In the genomic region with DNA sequence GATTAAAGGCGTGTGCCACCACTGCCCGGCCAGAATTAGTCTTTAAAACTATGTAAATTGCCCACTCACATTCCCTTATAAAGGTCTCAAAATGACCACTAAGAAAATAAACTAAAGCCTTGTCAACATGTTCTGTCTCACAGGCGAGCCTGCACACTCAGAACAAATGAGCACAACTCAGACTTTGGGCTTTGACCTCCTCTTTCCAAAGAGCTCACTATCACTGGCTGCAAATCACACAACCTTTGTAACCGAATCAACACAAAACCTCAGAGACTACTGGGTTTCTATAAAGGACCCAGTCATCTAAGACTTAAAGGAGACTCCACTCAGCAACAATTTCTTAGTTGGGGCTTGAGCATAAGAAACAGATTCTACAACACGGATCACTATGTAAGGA, we compare ENCODE assay signal across 8 mouse cellular contexts. TPM values are rescaled to one million over a fixed set of nuclear protein-coding genes. Genes with fewer than 3 reads are reported as not detected.
DNase-seq lines count a peak whose midpoint lies in the region; ATAC-seq lines count a peak whose summit lies in the region.

No protein-coding gene starts in this region.

- peak overlapping the region; percentile 95 for H3K9ac ChIP-seq in heart, embryonic 14.5 days (ENCODE audit: low read length)
- H3K9ac ChIP-seq in intestine, embryonic 16.5 days (ENCODE audit: low read depth, low read length): peak overlapping the region; percentile 81
- H3K9ac ChIP-seq in midbrain, embryonic 13.5 days (replicated peaks): peak overlapping the region; percentile 97

- no peak for DNase-seq in heart, postnatal 4 days
- DNase-seq in embryonic facial prominence, embryonic 10.5 days (ENCODE audit: low spot score): no peak
- DNase-seq in layer of hippocampus, postnatal 25 days (ENCODE audit: extremely low spot score in 1 of 2, low spot score in 1 of 2): no peak
- no peak for DNase-seq in spleen, postnatal 14 days (ENCODE audit: low spot score in 2 of 2)
- DNase-seq in left cerebral cortex, adult 11 months (ENCODE audit: low spot score): no peak

- H3K4me3 ChIP-seq in heart, embryonic 14.5 days (ENCODE audit: control insufficient read depth in 1 of 2, insufficient read depth in 1 of 2, low read depth in 1 of 2, low read length in 2 of 2): peak overlapping the region in 1 of 2 experiments; percentile 69; a peak in 2 of 4 replicates
- H3K4me3 ChIP-seq in embryonic facial prominence, embryonic 10.5 days: peak overlapping the region; percentile 93
- H3K4me3 ChIP-seq in intestine, embryonic 16.5 days (ENCODE audit: low read length): peak overlapping the region; percentile 69
- peak overlapping the region; percentile 95 for H3K4me3 ChIP-seq in midbrain, embryonic 13.5 days (replicated peaks)

- peaks cover 8 to 48% of the 10 kb centered on the region in 2 experiments for H3K4me1 ChIP-seq in heart, embryonic 14.5 days (ENCODE audit: control insufficient read depth in 2 of 2, insufficient read depth in 2 of 2, low read length in 2 of 2)
- peaks cover 33% of the 10 kb centered on the region for H3K4me1 ChIP-seq in embryonic facial prominence, embryonic 10.5 days
- H3K4me1 ChIP-seq in intestine, embryonic 16.5 days (ENCODE audit: control insufficient read depth, insufficient read depth, low read length): peaks cover 48% of the 10 kb centered on the region
- peaks cover 61% of the 10 kb centered on the region for H3K4me1 ChIP-seq in midbrain, embryonic 13.5 days (replicated peaks)

- ATAC-seq in heart, embryonic 14.5 days (ENCODE audit: insufficient number of reproducible peaks, insufficient read depth, low FRiP score, low read depth): no peak
- ATAC-seq in intestine, embryonic 16.5 days: 0 out of 2 replicates have a peak, but pooled peaks have one; percentile 10
- ATAC-seq in midbrain, embryonic 13.5 days: no peak

- no peak overlapping the region for H3K27ac ChIP-seq in heart, embryonic 14.5 days (replicated peaks in 1 of 2; ENCODE audit: control insufficient read depth in 1 of 2, insufficient read depth in 1 of 2, low read depth in 2 of 2, low read length in 2 of 2)
- H3K27ac ChIP-seq in embryonic facial prominence, embryonic 10.5 days (replicated peaks): 0 out of 2 replicates have a peak overlapping the region, but pooled peaks have one; percentile 98
- peak overlapping the region; percentile 96 for H3K27ac ChIP-seq in intestine, embryonic 16.5 days (ENCODE audit: low read length)
- no peak overlapping the region for H3K27ac ChIP-seq in midbrain, embryonic 13.5 days

- 71% methylated on average over 5 of the region's 5 CpGs for WGBS in heart, embryonic 14.5 days
- WGBS in embryonic facial prominence, embryonic 10.5 days: 82% methylated on average over 5 of the region's 5 CpGs
- whole genome bisulfite sequencing in intestine, embryonic 16.5 days: 64% methylated on average over 5 of the region's 5 CpGs
- WGBS in midbrain, embryonic 13.5 days: 79% methylated on average over 5 of the region's 5 CpGs

- H3K4me2 ChIP-seq in heart, embryonic 14.5 days (ENCODE audit: low read length): peak overlapping the region; percentile 84
- peak overlapping the region; percentile 87 for H3K4me2 ChIP-seq in intestine, embryonic 16.5 days (ENCODE audit: low read depth, low read length)
- H3K4me2 ChIP-seq in midbrain, embryonic 13.5 days (replicated peaks): peak overlapping the region; percentile 97

- H3K9me3 ChIP-seq in heart, embryonic 14.5 days (ENCODE audit: control insufficient read depth, low read length): no peaks in the 10 kb centered on the region
- no peaks in the 10 kb centered on the region for H3K9me3 ChIP-seq in embryonic facial prominence, embryonic 10.5 days
- H3K9me3 ChIP-seq in intestine, embryonic 16.5 days (ENCODE audit: control insufficient read depth, low read length): no peaks in the 10 kb centered on the region
- no peaks in the 10 kb centered on the region for H3K9me3 ChIP-seq in midbrain, embryonic 13.5 days

- no peaks in the 10 kb centered on the region for H3K36me3 ChIP-seq in heart, embryonic 14.5 days (ENCODE audit: control insufficient read depth, insufficient read depth, low read length)
- H3K36me3 ChIP-seq in embryonic facial prominence, embryonic 10.5 days (replicated peaks): peaks cover 11% of the 10 kb centered on the region
- no peaks in the 10 kb centered on the region for H3K36me3 ChIP-seq in intestine, embryonic 16.5 days (ENCODE audit: control insufficient read depth, insufficient read depth, low read length)
- no peaks in the 10 kb centered on the region for H3K36me3 ChIP-seq in midbrain, embryonic 13.5 days

- H3K27me3 ChIP-seq in heart, embryonic 14.5 days (ENCODE audit: control insufficient read depth, insufficient read depth, low read length): no peaks in the 10 kb centered on the region
- H3K27me3 ChIP-seq in embryonic facial prominence, embryonic 10.5 days (replicated peaks; ENCODE audit: low read depth, poor library complexity, severe bottlenecking): no peaks in the 10 kb centered on the region
- H3K27me3 ChIP-seq in intestine, embryonic 16.5 days (replicated peaks; ENCODE audit: control insufficient read depth, insufficient read depth, low read length): no peaks in the 10 kb centered on the region
- H3K27me3 ChIP-seq in midbrain, embryonic 13.5 days: no peaks in the 10 kb centered on the region

RNA-seq across cellular contexts. Expression of gene Dido1, which starts 9.3 kb away (rescaled TPM):
- 16.4 and 18.9 TPM in 2 replicates for polyA plus RNA-seq in heart, embryonic 14.5 days (2014; fragmentation: Nextera tagmentation; extraction: Ambion mirVana)
- 10 to 100 TPM; 40.5 to 44.0 TPM for total RNA-seq in heart, postnatal 4 days (2021)
- polyA plus RNA-seq in embryonic facial prominence, embryonic 10.5 days (2016; fragmentation: Nextera tagmentation; extraction: Ambion mirVana): 33.1 and 34.3 TPM in 2 replicates
- 16.6 and 17.0 TPM in 2 replicates for polyA plus RNA-seq in intestine, embryonic 16.5 days (2015; fragmentation: Nextera tagmentation; extraction: Ambion mirVana)
- polyA plus RNA-seq in midbrain, embryonic 13.5 days (2015; fragmentation: Nextera tagmentation; extraction: Ambion mirVana): 33.9 and 36.3 TPM in 2 replicates
- 10 to 100 TPM; 51.1 to 59.6 TPM for total RNA-seq in layer of hippocampus, postnatal 25 days (2021)

RNA-seq across cellular contexts. Expression of gene Gid8, which starts 9.5 kb away (rescaled TPM):
- 49.0 and 50.5 TPM in 2 replicates for polyA plus RNA-seq in heart, embryonic 14.5 days (2014; fragmentation: Nextera tagmentation; extraction: Ambion mirVana)
- 10 to 100 TPM; 68.5 to 69.9 TPM for total RNA-seq in heart, postnatal 4 days (2021)
- polyA plus RNA-seq in embryonic facial prominence, embryonic 10.5 days (2016; fragmentation: Nextera tagmentation; extraction: Ambion mirVana): 46.7 and 51.7 TPM in 2 replicates
- polyA plus RNA-seq in intestine, embryonic 16.5 days (2015; fragmentation: Nextera tagmentation; extraction: Ambion mirVana): 51.1 and 54.4 TPM in 2 replicates
- 56.3 and 61.1 TPM in 2 replicates for polyA plus RNA-seq in midbrain, embryonic 13.5 days (2015; fragmentation: Nextera tagmentation; extraction: Ambion mirVana)
- total RNA-seq in layer of hippocampus, postnatal 25 days (2021): 10 to 100 TPM; 60.5 to 62.2 TPM

RNA-seq across cellular contexts. Expression of gene Slc17a9, which starts 24.6 kb away (rescaled TPM):
- 0.43 and 0.55 TPM in 2 replicates for polyA plus RNA-seq in heart, embryonic 14.5 days (2014; fragmentation: Nextera tagmentation; extraction: Ambion mirVana)
- total RNA-seq in heart, postnatal 4 days (2021): under 1 TPM; 0.69 to 0.88 TPM
- polyA plus RNA-seq in embryonic facial prominence, embryonic 10.5 days (2016; fragmentation: Nextera tagmentation; extraction: Ambion mirVana): 0.38 and 0.66 TPM in 2 replicates
- polyA plus RNA-seq in intestine, embryonic 16.5 days (2015; fragmentation: Nextera tagmentation; extraction: Ambion mirVana): 5.4 and 6.3 TPM in 2 replicates
- 0.27 and 0.61 TPM in 2 replicates for polyA plus RNA-seq in midbrain, embryonic 13.5 days (2015; fragmentation: Nextera tagmentation; extraction: Ambion mirVana)
- under 1 TPM; 0.12 to 0.52 TPM for total RNA-seq in layer of hippocampus, postnatal 25 days (2021)

RNA-seq across cellular contexts. Expression of gene Tcfl5, which starts 57.9 kb away (rescaled TPM):
- not detected in 2 replicates for polyA plus RNA-seq in heart, embryonic 14.5 days (2014; fragmentation: Nextera tagmentation; extraction: Ambion mirVana)
- total RNA-seq in heart, postnatal 4 days (2021): under 1 TPM; 0.20 to 0.26 TPM
- 0.11 and 0.18 TPM in 2 replicates for polyA plus RNA-seq in embryonic facial prominence, embryonic 10.5 days (2016; fragmentation: Nextera tagmentation; extraction: Ambion mirVana)
- 0.10 and 0.12 TPM in 2 replicates for polyA plus RNA-seq in intestine, embryonic 16.5 days (2015; fragmentation: Nextera tagmentation; extraction: Ambion mirVana)
- 0.09 and 0.15 TPM in 2 replicates for polyA plus RNA-seq in midbrain, embryonic 13.5 days (2015; fragmentation: Nextera tagmentation; extraction: Ambion mirVana)
- total RNA-seq in layer of hippocampus, postnatal 25 days (2021): under 1 TPM; 0.42 to 0.49 TPM

Comparison
In these comparisons a context has a peak if more than half of its experiments do, and no peak if none do; other contexts are left out.
1. H3K27ac ChIP-seq: peak in embryonic facial prominence, embryonic 10.5 days (single experiment) and intestine, embryonic 16.5 days (single experiment); none in heart, embryonic 14.5 days (0 of 2) and midbrain, embryonic 13.5 days (single experiment).
2. Peak in every context shown above with its lines, with median percentiles within 50 percentile points of each other: H3K4me2 ChIP-seq and H3K9ac ChIP-seq.